Mouse (Mus musculus) kidney, adult 2 months (tissue): ENCODE measurements around the gene Tmem198.

Source experiments
- CTCF ChIP-seq: fragments of 200-500 bp; conservative IDR thresholded peaks from 2 replicates; pipeline ENCODE4 v1.5.1; 2011; ENCODE audit warnings: low read depth, mild to moderate bottlenecking, control low read depth, low read length, moderate library complexity, mixed read lengths; ENCODE audit not compliant: insufficient read depth, insufficient read length
- POLR2A ChIP-seq: fragments of 200-500 bp; IDR thresholded peaks from one replicate; pipeline ENCODE4 v1.6.1; 2011; ENCODE audit warnings: low read depth, low read length, control low read depth

- TF ChIP-seq CTCF (no peak), POLR2A (no peak)
Observed at GRCm38 (mm10) chr1:75449377-75450135, 29.8 kb upstream of the Tmem198 start.
